Mouse (Mus musculus): ENCODE data around the gene Csgalnact2. TPM values are rescaled to one million over a fixed set of nuclear protein-coding genes. Genes with fewer than 3 reads are reported as not detected.
A peak's percentile ranks its signal among the peaks of the same experiment; 100 is the strongest.

The Csgalnact2 gene
- total and polyA plus RNA-seq, 3 experiments: 4.3 to 20.4 (median 17.6) TPM

GRCm38 (mm10) chr6:118099311-118099802 is 39.6 kb downstream of the Csgalnact2 start:
- Histone ChIP-seq H3K27ac (no peak overlapping the region), H3K4me3 (no peak overlapping the region), H3K9ac (ENCODE audit: low read depth, low read length) (no peak overlapping the region), H3K27me3 (ENCODE audit: control insufficient read depth, insufficient read depth, low read length) (no peaks in the 10 kb centered on the region), H3K79me2 (replicated peaks; ENCODE audit: control insufficient read depth, insufficient read depth, low read length) (no peaks in the 10 kb centered on the region), H3K4me1 (ENCODE audit: control insufficient read depth, insufficient read depth, low read length) (no peaks in the 10 kb centered on the region), H3K36me3 (ENCODE audit: control insufficient read depth, insufficient read depth, low read length) (no peaks in the 10 kb centered on the region)
- DNase-seq: no peak
- TF ChIP-seq POLR2A (IDR thresholded peaks at IDR 0.05; ENCODE audit: insufficient read depth, low read depth, low read length) (no peak), CTCF (IDR thresholded peaks at IDR 0.05) (peak; percentile 65)
- 50% methylated on average over 2 of the region's 2 CpGs for WGBS
- intact Hi-C loops (cut with DNase I): loop anchor here (5.0 to 10.0 kb wide), 2 partner anchors 102 to 165 kb away; partner anchors contain the start of gene Fxyd4

- Histone ChIP-seq H3K4me1 (ENCODE audit: control insufficient read depth, insufficient read depth, low read length) (no peaks in the 10 kb centered on the region), H3K4me3 (no peak overlapping the region), H3K27me3 (ENCODE audit: control insufficient read depth, insufficient read depth, low read length) (no peaks in the 10 kb centered on the region), H3K36me3 (ENCODE audit: control insufficient read depth, insufficient read depth, low read length) (no peaks in the 10 kb centered on the region), H3K27ac (no peak overlapping the region), H3K9ac (ENCODE audit: low read depth, low read length) (no peak overlapping the region), H3K79me2 (replicated peaks; ENCODE audit: control insufficient read depth, insufficient read depth, low read length) (no peaks in the 10 kb centered on the region)
- 59% methylated on average over 8 of the region's 8 CpGs for WGBS
- intact Hi-C loops (cut with DNase I): loop anchor here (5.0 to 10.0 kb wide), 2 partner anchors 101 to 163 kb away; partner anchors contain the start of gene Fxyd4
- TF ChIP-seq CTCF (IDR thresholded peaks at IDR 0.05): no peak
- TF ChIP-seq POLR2A (IDR thresholded peaks at IDR 0.05; ENCODE audit: insufficient read depth, low read depth, low read length): no peak
- TF ChIP-seq EP300 (IDR thresholded peaks at IDR 0.05; ENCODE audit: insufficient read depth, low read depth, low read length): no peak
- DNase-seq: no peak
Observed at GRCm38 (mm10) chr6:118097765-118098365, 41.1 kb downstream of the Csgalnact2 start.

GRCm38 (mm10) chr6:118090827-118091226 is 48.1 kb downstream of the Csgalnact2 start:
- H3K27me3 ChIP-seq (ENCODE audit: control insufficient read depth, insufficient read depth, low read length): no peaks in the 10 kb centered on the region
- no peak overlapping the region for H3K27ac ChIP-seq
- no peaks in the 10 kb centered on the region for H3K79me2 ChIP-seq (replicated peaks; ENCODE audit: control insufficient read depth, insufficient read depth, low read length)
- H3K4me1 ChIP-seq (ENCODE audit: control insufficient read depth, insufficient read depth, low read length): no peaks in the 10 kb centered on the region
- no peaks in the 10 kb centered on the region for H3K36me3 ChIP-seq (ENCODE audit: control insufficient read depth, insufficient read depth, low read length)
- no peak for DNase-seq
- no peak overlapping the region for H3K9ac ChIP-seq (ENCODE audit: low read depth, low read length)
- 77% methylated on average over 9 of the region's 9 CpGs for WGBS
- no peak for TF ChIP-seq EP300 (IDR thresholded peaks at IDR 0.05; ENCODE audit: insufficient read depth, low read depth, low read length)
- no peak for TF ChIP-seq CTCF (IDR thresholded peaks at IDR 0.05)
- TF ChIP-seq POLR2A (IDR thresholded peaks at IDR 0.05; ENCODE audit: insufficient read depth, low read depth, low read length): no peak
- H3K4me3 ChIP-seq: no peak overlapping the region
- intact Hi-C loops (cut with DNase I): loop anchor here (10.0 kb wide), 1 partner anchor 156 kb away; the partner anchor contains the start of gene Fxyd4

- Histone ChIP-seq H3K79me2 (replicated peaks; ENCODE audit: control insufficient read depth, insufficient read depth, low read length) (no peaks in the 10 kb centered on the region), H3K9ac (ENCODE audit: low read depth, low read length) (no peak overlapping the region), H3K4me3 (no peak overlapping the region), H3K36me3 (ENCODE audit: control insufficient read depth, insufficient read depth, low read length) (no peaks in the 10 kb centered on the region), H3K4me1 (ENCODE audit: control insufficient read depth, insufficient read depth, low read length) (no peaks in the 10 kb centered on the region), H3K27ac (no peak overlapping the region), H3K27me3 (ENCODE audit: control insufficient read depth, insufficient read depth, low read length) (no peaks in the 10 kb centered on the region)
- 82% methylated on average over 17 of the region's 17 CpGs for WGBS
- intact Hi-C loops (cut with DNase I): no loop called here
- TF ChIP-seq POLR2A (IDR thresholded peaks at IDR 0.05; ENCODE audit: insufficient read depth, low read depth, low read length): no peak
- TF ChIP-seq EP300 (IDR thresholded peaks at IDR 0.05; ENCODE audit: insufficient read depth, low read depth, low read length): no peak
- TF ChIP-seq CTCF (IDR thresholded peaks at IDR 0.05): no peak
- DNase-seq: no peak
Observed at GRCm38 (mm10) chr6:118088750-118089440, 50.0 kb downstream of the Csgalnact2 start.

GRCm38 (mm10) chr6:118087955-118088354 is 51.0 kb downstream of the Csgalnact2 start:
- H3K27me3 ChIP-seq (ENCODE audit: control insufficient read depth, insufficient read depth, low read length): no peaks in the 10 kb centered on the region

GRCm38 (mm10) chr6:118084596-118084995 is 54.3 kb downstream of the Csgalnact2 start:
- Histone ChIP-seq H3K79me2 (replicated peaks; ENCODE audit: control insufficient read depth, insufficient read depth, low read length) (no peaks in the 10 kb centered on the region), H3K36me3 (ENCODE audit: control insufficient read depth, insufficient read depth, low read length) (no peaks in the 10 kb centered on the region), H3K27me3 (ENCODE audit: control insufficient read depth, insufficient read depth, low read length) (no peaks in the 10 kb centered on the region), H3K9ac (ENCODE audit: low read depth, low read length) (no peak overlapping the region), H3K4me1 (ENCODE audit: control insufficient read depth, insufficient read depth, low read length) (no peaks in the 10 kb centered on the region), H3K27ac (no peak overlapping the region), H3K4me3 (no peak overlapping the region)
- intact Hi-C loops (cut with DNase I): no loop called here
- TF ChIP-seq EP300 (IDR thresholded peaks at IDR 0.05; ENCODE audit: insufficient read depth, low read depth, low read length) (no peak), CTCF (IDR thresholded peaks at IDR 0.05) (no peak), POLR2A (IDR thresholded peaks at IDR 0.05; ENCODE audit: insufficient read depth, low read depth, low read length) (no peak)
- WGBS: 84% methylated on average over 8 of the region's 8 CpGs
- no peak for DNase-seq

More at GRCm38 (mm10) chr6:118087955-118088354, 51.0 kb downstream of the Csgalnact2 start:
- Histone ChIP-seq H3K79me2 (replicated peaks; ENCODE audit: control insufficient read depth, insufficient read depth, low read length) (no peaks in the 10 kb centered on the region), H3K36me3 (ENCODE audit: control insufficient read depth, insufficient read depth, low read length) (no peaks in the 10 kb centered on the region), H3K27ac (no peak overlapping the region), H3K4me1 (ENCODE audit: control insufficient read depth, insufficient read depth, low read length) (no peaks in the 10 kb centered on the region), H3K4me3 (no peak overlapping the region), H3K9ac (ENCODE audit: low read depth, low read length) (no peak overlapping the region)
- DNase-seq: no peak
- TF ChIP-seq POLR2A (IDR thresholded peaks at IDR 0.05; ENCODE audit: insufficient read depth, low read depth, low read length) (no peak), CTCF (IDR thresholded peaks at IDR 0.05) (peak; percentile 24; the same call in 1 of the 2 replicates)
- intact Hi-C loops (cut with DNase I): no loop called here
- 53% methylated on average over 8 of the region's 8 CpGs for WGBS
